Mouse (Mus musculus) cerebellum, postnatal 36 days (tissue): ENCODE measurements around the gene Itgb3.

Experiments
- DNase-seq, 2 experiments: peaks; one replicate each; pipeline ENCODE4 v3.0.0; 2021 to 2022; ENCODE audit warnings: mixed read lengths in 2 of 2

The Itgb3 gene

GRCm38 (mm10) chr11:104582630-104583364 is 25.0 kb upstream of the Itgb3 start:
- no peak for DNase-seq

- DNase-seq: no peak
Observed at GRCm38 (mm10) chr11:104585495-104585894, 22.3 kb upstream of the Itgb3 start.

- DNase-seq: no peak
Observed at GRCm38 (mm10) chr11:104587904-104588303, 19.9 kb upstream of the Itgb3 start.

GRCm38 (mm10) chr11:104588513-104588912 is 19.3 kb upstream of the Itgb3 start:
- no peak for DNase-seq

- DNase-seq: no peak
Observed at GRCm38 (mm10) chr11:104589570-104589969, 18.2 kb upstream of the Itgb3 start.

- peak; percentile 80 to 90 for DNase-seq
Observed at GRCm38 (mm10) chr11:104590148-104590547, 17.7 kb upstream of the Itgb3 start.

- DNase-seq: no peak
Observed at GRCm38 (mm10) chr11:104592066-104592835, 15.5 kb upstream of the Itgb3 start.

- DNase-seq: no peak
Observed at GRCm38 (mm10) chr11:104596365-104596764, 11.4 kb upstream of the Itgb3 start.

- DNase-seq: peak; percentile 31 to 35
Observed at GRCm38 (mm10) chr11:104599265-104599945, 8.4 kb upstream of the Itgb3 start.

GRCm38 (mm10) chr11:104600675-104601074 is 7.1 kb upstream of the Itgb3 start:
- no peak for DNase-seq

GRCm38 (mm10) chr11:104604192-104604591 is 3.6 kb upstream of the Itgb3 start:
- no peak for DNase-seq

GRCm38 (mm10) chr11:104608249-104608920 is 585 bp downstream of the Itgb3 start:
- DNase-seq: no peak

GRCm38 (mm10) chr11:104609033-104609684 is 1.4 kb downstream of the Itgb3 start:
- DNase-seq: no peak

- DNase-seq: no peak
Observed at GRCm38 (mm10) chr11:104609733-104610132, 1.9 kb downstream of the Itgb3 start.

GRCm38 (mm10) chr11:104611579-104612151 is 3.9 kb downstream of the Itgb3 start:
- DNase-seq: no peak

- DNase-seq: no peak
Observed at GRCm38 (mm10) chr11:104613551-104613950, 5.8 kb downstream of the Itgb3 start.

GRCm38 (mm10) chr11:104614130-104614529 is 6.3 kb downstream of the Itgb3 start:
- DNase-seq: no peak

- DNase-seq: no peak
Observed at GRCm38 (mm10) chr11:104616182-104616581, 8.4 kb downstream of the Itgb3 start.

GRCm38 (mm10) chr11:104618638-104619076 is 10.9 kb downstream of the Itgb3 start:
- no peak for DNase-seq

- no peak for DNase-seq
Observed at GRCm38 (mm10) chr11:104619084-104620022, 11.6 kb downstream of the Itgb3 start.
